Mouse (Mus musculus) brain, embryonic 14.5 days (tissue): Measurements from ENCODE around the gene Spsb4.

Experiments
- CTCF ChIP-seq: fragments of 200-500 bp; IDR thresholded peaks from 2 replicates; pipeline ENCODE4 v1.5.1; 2012; ENCODE audit warnings: inconsistent platforms, mild to moderate bottlenecking, moderate library complexity, borderline replicate concordance; ENCODE audit not compliant: insufficient read depth, insufficient read length; ENCODE audit errors: extremely low read depth
- POLR2A ChIP-seq: fragments of 200-500 bp; IDR thresholded peaks from 2 replicates; pipeline ENCODE4 v1.6.1; 2012; ENCODE audit warnings: mild to moderate bottlenecking, inconsistent platforms, borderline replicate concordance; ENCODE audit not compliant: poor library complexity, insufficient read depth, insufficient read length, severe bottlenecking; ENCODE audit errors: extremely low read depth

- TF ChIP-seq POLR2A (no peak), CTCF (no peak)
Measured at GRCm38 (mm10) chr9:97019231-97019630, 588 bp upstream of the Spsb4 start.
